Comparison of ENCODE assay signal across 21 mouse cellular contexts in genomic region chr8:11061711-11062110, GRCm38 (mm10). TPM values are rescaled to one million over a fixed set of nuclear protein-coding genes. Genes with fewer than 3 reads are reported as not detected.
DNase-seq lines count a peak whose midpoint lies in the region.
"Had no signal": no experiment of that assay in that cellular context is flagged by ENCODE, and none has a peak within 500 bp of the region (broad histone marks: within the 10 kb centered on the region; RNA-seq: fewer than 3 reads in every experiment).

No protein-coding gene starts in this region.

- H3K36me3 ChIP-seq in hindbrain, embryonic 10.5 days = no peaks in the 10 kb centered on the region
- H3K36me3 ChIP-seq: embryonic facial prominence, embryonic 13.5 days; forebrain, embryonic 12.5 days; heart, embryonic 10.5 days; hindbrain, embryonic 13.5 days had no signal

- no peak overlapping the region for H3K4me3 ChIP-seq in hindbrain, embryonic 10.5 days
- H3K4me3 ChIP-seq: embryonic facial prominence, embryonic 13.5 days; forebrain, embryonic 12.5 days; gastrocnemius, adult 2 months; heart, embryonic 10.5 days; hindbrain, embryonic 13.5 days had no signal

- intact Hi-C loops in gastrocnemius, postnatal 14 days (cut with DNase I; ENCODE audit: low total_unique reads) = no loop called here

- peaks cover 8% of the 10 kb centered on the region; the same call in 1 of the 2 replicates for H3K4me1 ChIP-seq in hindbrain, embryonic 10.5 days (replicated peaks)
- H3K4me1 ChIP-seq: embryonic facial prominence, embryonic 13.5 days; forebrain, embryonic 12.5 days had no signal

- H3K27me3 ChIP-seq in hindbrain, embryonic 10.5 days (ENCODE audit: insufficient read depth, poor library complexity, severe bottlenecking) = no peaks in the 10 kb centered on the region
- H3K27me3 ChIP-seq: embryonic facial prominence, embryonic 13.5 days; forebrain, embryonic 12.5 days; hindbrain, embryonic 13.5 days had no signal

- WGBS in hindbrain, embryonic 10.5 days = 65% methylated on average over 1 of the region's 1 CpGs

- H3K9me3 ChIP-seq in hindbrain, embryonic 10.5 days = no peaks in the 10 kb centered on the region
- H3K9me3 ChIP-seq: embryonic facial prominence, embryonic 13.5 days; forebrain, embryonic 12.5 days; heart, embryonic 10.5 days; hindbrain, embryonic 13.5 days had no signal

- no peak overlapping the region for H3K27ac ChIP-seq in hindbrain, embryonic 10.5 days
- H3K27ac ChIP-seq: embryonic facial prominence, embryonic 13.5 days; forebrain, embryonic 12.5 days; gastrocnemius, adult 2 months; heart, embryonic 10.5 days; hindbrain, embryonic 13.5 days; hindbrain, postnatal 0 days had no signal

- DNase-seq in gastrocnemius, postnatal 25 days = peak; percentile 21
- DNase-seq in gastrocnemius, postnatal 14 days = no peak
- peak; percentile 21 for DNase-seq in layer of hippocampus, postnatal 36 days
- DNase-seq in layer of hippocampus, adult 11-12 months (ENCODE audit: low spot score) = no peak
- DNase-seq in 3T3-L1 (ENCODE audit: low read depth, low spot score) = peak; percentile 48
- peak; percentile 66 for DNase-seq in brain, adult 2 months (ENCODE audit: low read depth, low spot score)
- DNase-seq in ovary, postnatal 36 days (ENCODE audit: low spot score) = no peak
- no peak for DNase-seq in hindbrain, embryonic 10.5 days (ENCODE audit: low spot score)
- DNase-seq: adrenal gland, adult 8-10 months; adrenal gland, postnatal 36 days; cerebellum, adult 11-12 months; cerebellum, adult 9-10 months; cerebellum, postnatal 25 days; gastrocnemius, adult 2 months; heart, postnatal 10 days; heart, postnatal 4 days had no signal

RNA-seq across cellular contexts. Expression of gene Irs2, which starts 53.5 kb away (rescaled TPM):
- 10 to 100 TPM in 1 of 2 experiments, 1 to 10 TPM in 1; 7.7 to 12.7 TPM for total RNA-seq in gastrocnemius, postnatal 25 days (2021)
- total RNA-seq in gastrocnemius, postnatal 14 days (2021) = 10 to 100 TPM in 1 of 2 experiments, 1 to 10 TPM in 1; 7.9 to 12.3 TPM
- 10 to 100 TPM; 70.3 to 78.6 TPM for total RNA-seq in layer of hippocampus, postnatal 36 days (2021)
- 4.9 and 6.0 TPM in 2 replicates for polyA plus RNA-seq in hindbrain, embryonic 10.5 days (2016; fragmentation: Nextera tagmentation; extraction: Ambion mirVana)

Comparison
In these comparisons a context has a peak if more than half of its experiments do, and no peak if none do; other contexts are left out.
1. DNase-seq: peak in gastrocnemius, postnatal 25 days (single experiment), layer of hippocampus, postnatal 36 days (2 of 2), 3T3-L1 (single experiment) and brain, adult 2 months (single experiment); none in gastrocnemius, postnatal 14 days (single experiment), layer of hippocampus, adult 11-12 months (single experiment), ovary, postnatal 36 days (single experiment) and hindbrain, embryonic 10.5 days (single experiment).
2. RNA of gene Irs2, which starts 53.5 kb away (total RNA-seq): 70.3 to 78.6 TPM in layer of hippocampus, postnatal 36 days; 7.7 to 12.7 TPM in gastrocnemius, postnatal 25 days and 7.9 to 12.3 TPM in gastrocnemius, postnatal 14 days; every median in the first group is over 4 times any median in the second.